Mouse (Mus musculus): ENCODE results near the gene Lpp. TPM values are rescaled to one million over a fixed set of nuclear protein-coding genes. Genes with fewer than 3 reads are reported as not detected.

Lpp gene
- total and polyA plus RNA-seq, 3 experiments = 7.7 to 25.1 (median 23.6) TPM

DNA sequence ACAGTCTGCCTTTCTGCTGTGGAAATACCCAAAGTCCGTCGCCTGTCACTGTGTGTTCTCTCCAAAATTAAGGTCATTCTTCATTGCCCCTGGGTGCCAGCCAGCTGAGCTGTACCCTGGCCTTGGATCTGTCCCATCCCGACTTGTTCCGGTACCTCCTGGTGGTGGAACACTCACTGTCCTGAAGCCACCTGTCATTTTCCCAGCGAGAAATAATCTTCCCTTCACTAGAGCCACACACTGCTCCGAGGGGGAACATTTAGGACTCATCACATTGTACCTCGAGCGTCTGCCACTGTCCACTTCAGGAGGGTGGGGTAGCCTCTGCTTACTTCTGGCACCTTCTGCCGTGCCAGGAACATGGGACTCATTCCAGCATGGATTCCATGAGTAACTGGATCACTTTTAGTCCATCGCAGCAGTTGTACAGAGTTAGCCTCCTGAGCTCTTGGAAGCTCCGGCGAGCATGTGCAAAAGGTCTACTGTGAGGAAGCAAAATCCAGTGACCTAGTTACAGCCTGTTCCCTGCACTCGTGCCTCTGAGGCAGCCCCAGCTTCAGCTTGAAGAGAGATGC, 90.3 kb downstream of the Lpp start:
- intact Hi-C loops (cut with DNase I) = loop anchor here (5.0 kb wide), 2 partner anchors 79 to 579 kb away; no protein-coding TSS in a partner anchor
- Histone ChIP-seq H3K36me3 (ENCODE audit: control insufficient read depth, insufficient read depth, low read length) (peaks cover 2% of the 10 kb centered on the region; the same call in 1 of the 2 replicates), H3K4me3 (peak overlapping the region; percentile 13; the same call in 1 of the 2 replicates), H3K4me1 (ENCODE audit: control insufficient read depth, insufficient read depth, low read length) (peaks cover 4% of the 10 kb centered on the region), H3K9ac (ENCODE audit: low read depth, low read length) (no peak overlapping the region), H3K79me2 (replicated peaks; ENCODE audit: control insufficient read depth, insufficient read depth, low read length) (no peaks in the 10 kb centered on the region), H3K27ac (peak overlapping the region; percentile 83), H3K27me3 (ENCODE audit: control insufficient read depth, insufficient read depth, low read length) (no peaks in the 10 kb centered on the region)
- DNase-seq = peak; percentile 58 to 71
- TF ChIP-seq CTCF (IDR thresholded peaks at IDR 0.05) (peak; percentile 39), EP300 (IDR thresholded peaks at IDR 0.05; ENCODE audit: insufficient read depth, low read depth, low read length) (peak; percentile 81), POLR2A (IDR thresholded peaks at IDR 0.05; ENCODE audit: insufficient read depth, low read depth, low read length) (no peak)
- 61% methylated on average over 13 of the region's 13 CpGs for WGBS

DNA sequence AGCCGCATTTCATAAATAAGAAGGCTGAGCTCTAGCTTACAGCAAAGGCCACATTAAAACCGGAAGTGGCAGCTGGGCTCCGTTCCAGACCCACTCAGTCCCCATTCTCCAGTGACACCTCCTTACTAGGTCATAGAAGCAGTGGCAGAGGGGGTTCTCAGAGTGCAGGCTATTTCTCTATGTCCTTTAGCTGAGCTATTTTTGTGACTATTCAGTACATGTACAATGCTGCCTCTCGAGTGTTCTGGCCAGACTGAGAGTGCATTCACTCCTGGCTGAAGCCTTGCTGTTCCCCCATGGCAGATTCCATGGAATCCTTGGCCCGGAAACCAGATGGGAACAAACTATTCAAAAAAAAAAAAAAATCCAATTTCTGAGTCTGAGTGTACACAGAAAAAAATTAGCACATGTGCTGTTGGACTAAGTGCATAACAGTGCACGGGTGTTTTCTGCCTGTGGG, 94.5 kb downstream of the Lpp start:
- Histone ChIP-seq H3K27me3 (ENCODE audit: control insufficient read depth, insufficient read depth, low read length) (no peaks in the 10 kb centered on the region), H3K9ac (ENCODE audit: low read depth, low read length) (no peak overlapping the region), H3K27ac (peak overlapping the region; percentile 82), H3K4me1 (ENCODE audit: control insufficient read depth, insufficient read depth, low read length) (peaks cover 20% of the 10 kb centered on the region), H3K36me3 (ENCODE audit: control insufficient read depth, insufficient read depth, low read length) (peaks cover 4% of the 10 kb centered on the region), H3K4me3 (no peak overlapping the region), H3K79me2 (replicated peaks; ENCODE audit: control insufficient read depth, insufficient read depth, low read length) (no peaks in the 10 kb centered on the region)
- intact Hi-C loops (cut with DNase I) = loop anchor here (5.0 kb wide), 3 partner anchors 96 to 501 kb away; partner anchors contain the start of genes Bcl6, Gm37419 and Lpp
- 14% methylated on average over 6 of the region's 6 CpGs for WGBS
- DNase-seq = peak; percentile 78 to 85
- no peak for TF ChIP-seq POLR2A (IDR thresholded peaks at IDR 0.05; ENCODE audit: insufficient read depth, low read depth, low read length)
- peak; percentile 26; the same call in 1 of the 2 replicates for TF ChIP-seq EP300 (IDR thresholded peaks at IDR 0.05; ENCODE audit: insufficient read depth, low read depth, low read length)
- peak; percentile 45 for TF ChIP-seq CTCF (IDR thresholded peaks at IDR 0.05)

DNA sequence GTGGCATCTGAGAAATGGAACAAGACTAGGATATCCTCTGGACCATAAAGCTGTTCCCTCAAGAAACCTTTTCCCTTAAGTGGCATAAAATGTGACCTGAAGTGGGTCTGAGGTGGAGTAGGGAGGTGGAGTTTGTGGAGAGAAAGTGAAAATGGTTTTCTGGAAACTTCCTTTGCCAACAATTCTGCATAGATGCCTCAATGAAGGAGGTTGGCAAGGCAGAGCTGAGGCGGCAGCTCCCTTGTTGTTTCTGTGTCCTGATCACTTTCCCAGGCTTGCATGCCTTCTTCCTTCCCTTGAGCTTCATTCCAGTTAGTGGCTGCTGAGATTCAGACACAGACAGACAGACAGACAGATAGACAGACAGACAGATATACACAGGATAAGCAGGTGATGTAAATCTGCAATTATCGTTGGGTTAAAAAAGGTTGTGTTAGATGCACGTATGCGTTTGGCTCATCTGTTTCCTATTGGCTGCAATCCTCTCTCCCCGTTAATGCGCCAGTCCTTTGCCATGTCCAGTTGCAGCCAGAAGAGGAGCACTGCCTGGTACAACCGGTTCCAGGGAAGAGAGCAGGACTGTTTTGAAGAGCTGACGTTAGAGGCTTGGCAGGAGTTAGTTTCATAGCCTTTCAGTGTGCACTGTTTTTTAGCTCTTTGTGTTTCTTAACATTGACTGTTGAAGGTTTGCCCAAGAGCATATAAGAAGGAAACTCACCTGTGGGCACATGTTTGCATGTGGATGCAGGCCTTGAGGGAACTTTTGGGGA, 96.4 kb downstream of the Lpp start:
- intact Hi-C loops (cut with DNase I) = loop anchor here (5.0 kb wide), 3 partner anchors 97 to 502 kb away; partner anchors contain the start of genes Bcl6, Gm37419 and Lpp
- H3K4me3 ChIP-seq = no peak overlapping the region
- H3K27ac ChIP-seq = peak overlapping the region; percentile 82
- 66% methylated on average over 8 of the region's 8 CpGs for WGBS
- no peaks in the 10 kb centered on the region for H3K27me3 ChIP-seq (ENCODE audit: control insufficient read depth, insufficient read depth, low read length)
- no peak overlapping the region for H3K9ac ChIP-seq (ENCODE audit: low read depth, low read length)
- H3K4me1 ChIP-seq (ENCODE audit: control insufficient read depth, insufficient read depth, low read length) = peaks cover 25% of the 10 kb centered on the region
- no peaks in the 10 kb centered on the region for H3K79me2 ChIP-seq (replicated peaks; ENCODE audit: control insufficient read depth, insufficient read depth, low read length)
- no peak for DNase-seq
- peaks cover 8% of the 10 kb centered on the region for H3K36me3 ChIP-seq (ENCODE audit: control insufficient read depth, insufficient read depth, low read length)
- TF ChIP-seq CTCF (IDR thresholded peaks at IDR 0.05) (peak; percentile 13; the same call in 1 of the 2 replicates), EP300 (IDR thresholded peaks at IDR 0.05; ENCODE audit: insufficient read depth, low read depth, low read length) (no peak), POLR2A (IDR thresholded peaks at IDR 0.05; ENCODE audit: insufficient read depth, low read depth, low read length) (no peak)

DNA sequence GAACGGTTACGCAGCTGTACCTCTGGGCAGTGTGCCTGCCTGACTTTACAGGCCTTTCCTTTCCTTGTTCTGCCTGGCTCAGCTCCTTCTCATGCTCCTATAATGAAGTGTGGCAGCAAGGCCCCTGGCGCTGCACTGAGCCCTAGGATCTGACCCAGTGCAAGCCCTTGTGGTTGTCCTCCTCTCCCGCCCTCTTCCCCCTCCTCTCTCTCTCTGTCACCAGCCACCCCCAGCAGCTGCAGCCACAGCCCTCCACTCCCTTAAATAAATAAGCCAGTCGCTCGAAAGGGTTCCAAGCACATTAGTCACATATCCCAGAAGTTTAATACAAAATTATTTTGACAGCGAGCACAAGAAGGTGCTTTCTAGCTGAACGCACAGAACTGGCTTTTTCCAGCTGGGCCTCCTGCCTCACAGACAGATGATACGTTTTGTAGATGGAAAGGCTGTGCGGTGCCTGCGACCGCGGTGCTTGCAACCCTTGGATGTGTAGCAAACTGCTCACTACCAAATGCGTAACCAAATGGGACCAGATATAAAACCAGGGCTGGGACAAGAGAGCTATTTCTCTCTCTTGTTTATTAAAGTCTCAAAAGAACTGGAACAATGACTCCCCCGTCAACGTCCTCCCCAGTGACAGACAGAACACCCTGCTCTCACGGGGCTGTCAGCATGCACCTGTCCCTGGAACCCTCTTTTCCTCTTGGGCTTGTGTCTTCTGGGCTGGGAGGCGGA, 97.6 kb downstream of the Lpp start:
- TF ChIP-seq POLR2A (IDR thresholded peaks at IDR 0.05; ENCODE audit: insufficient read depth, low read depth, low read length) (no peak), EP300 (IDR thresholded peaks at IDR 0.05; ENCODE audit: insufficient read depth, low read depth, low read length) (0 out of 2 replicates have a peak, but pooled peaks have one; percentile 19)
- Histone ChIP-seq H3K36me3 (ENCODE audit: control insufficient read depth, insufficient read depth, low read length) (peaks cover 11% of the 10 kb centered on the region), H3K79me2 (replicated peaks; ENCODE audit: control insufficient read depth, insufficient read depth, low read length) (no peaks in the 10 kb centered on the region), H3K27ac (peak overlapping the region; percentile 69), H3K27me3 (ENCODE audit: control insufficient read depth, insufficient read depth, low read length) (no peaks in the 10 kb centered on the region), H3K4me3 (no peak overlapping the region), H3K9ac (ENCODE audit: low read depth, low read length) (no peak overlapping the region), H3K4me1 (ENCODE audit: control insufficient read depth, insufficient read depth, low read length) (peaks cover 31% of the 10 kb centered on the region)
- intact Hi-C loops (cut with DNase I) = no loop called here
- peak; percentile 53 to 58 for DNase-seq
- WGBS = 46% methylated on average over 18 of the region's 18 CpGs

DNA sequence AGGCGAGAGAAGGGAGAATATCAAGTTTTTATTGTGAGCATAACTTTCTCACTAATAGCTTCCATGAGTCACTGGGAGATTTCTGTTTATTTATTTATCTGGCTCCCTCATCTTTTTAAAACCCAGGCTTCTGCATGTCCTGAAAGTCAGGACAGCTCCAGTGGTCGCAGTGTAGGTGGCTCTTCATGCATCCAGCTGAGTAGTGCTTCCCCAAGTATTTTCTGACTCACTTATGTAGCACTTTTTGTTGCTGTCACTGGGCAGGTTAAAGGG, 98.1 kb downstream of the Lpp start:
- DNase-seq = no peak
- Histone ChIP-seq H3K27me3 (ENCODE audit: control insufficient read depth, insufficient read depth, low read length) (no peaks in the 10 kb centered on the region), H3K9ac (ENCODE audit: low read depth, low read length) (no peak overlapping the region), H3K36me3 (ENCODE audit: control insufficient read depth, insufficient read depth, low read length) (peaks cover 11% of the 10 kb centered on the region), H3K27ac (peak overlapping the region; percentile 69), H3K4me3 (no peak overlapping the region), H3K79me2 (replicated peaks; ENCODE audit: control insufficient read depth, insufficient read depth, low read length) (no peaks in the 10 kb centered on the region), H3K4me1 (ENCODE audit: control insufficient read depth, insufficient read depth, low read length) (peaks cover 33% of the 10 kb centered on the region)
- TF ChIP-seq POLR2A (IDR thresholded peaks at IDR 0.05; ENCODE audit: insufficient read depth, low read depth, low read length) = no peak
- TF ChIP-seq CTCF (IDR thresholded peaks at IDR 0.05) = no peak
- TF ChIP-seq EP300 (IDR thresholded peaks at IDR 0.05; ENCODE audit: insufficient read depth, low read depth, low read length) = no peak
- intact Hi-C loops (cut with DNase I) = no loop called here
- 70% methylated on average over 2 of the region's 2 CpGs for WGBS
